Mouse (Mus musculus) stomach, postnatal 0 days (tissue): ENCODE measurements around the gene Exd2.
A peak's percentile ranks its signal among the peaks of the same experiment; 100 is the strongest.

ENCODE experiments used
- CTCF ChIP-seq: IDR thresholded peaks from 2 replicates; pipeline ENCODE4 v1.5.1; 2016; ENCODE audit warnings: antibody characterized with exemption, low read depth, mild to moderate bottlenecking, moderate library complexity
- EP300 ChIP-seq: optimal IDR thresholded peaks from 2 replicates; pipeline ENCODE3; 2016; ENCODE audit warnings: antibody characterized with exemption

- TF ChIP-seq CTCF (peak; percentile 22), EP300 (no peak)
Measured at GRCm38 (mm10) chr12:80524276-80524921, 61.5 kb downstream of the Exd2 start.
